Mouse (Mus musculus) gastrocnemius, adult 18-20 months (tissue): ENCODE results near the gene Spint4. TPM values are rescaled to one million over a fixed set of nuclear protein-coding genes. Genes with fewer than 3 reads are reported as not detected.
A peak's percentile ranks its signal among the peaks of the same experiment; 100 is the strongest.

Experiments used
- DNase-seq: peaks from one replicate; pipeline ENCODE4 v3.0.0; 2021; ENCODE audit warnings: low spot score
- total RNA-seq, 2 experiments: library from RNA; stranded (reverse); gene quantifications; 2 replicates each; pipeline ENCODE4 v1.2.3; 2021

Spint4 gene
- total RNA-seq, 2 experiments from 2014 or later, result not detected

GRCm38 (mm10) chr2:164731719-164732118 lies 33.4 kb downstream of the Spint4 start:
- DNase-seq, result no peak

GRCm38 (mm10) chr2:164733259-164733658 lies 35.0 kb downstream of the Spint4 start:
- DNase-seq, result no peak

GRCm38 (mm10) chr2:164734839-164735238 lies 36.5 kb downstream of the Spint4 start:
- no peak for DNase-seq

GRCm38 (mm10) chr2:164735446-164735845 lies 37.1 kb downstream of the Spint4 start:
- DNase-seq, result no peak

GRCm38 (mm10) chr2:164737377-164738090 lies 39.2 kb downstream of the Spint4 start:
- no peak for DNase-seq

- DNase-seq, result no peak
Measured at GRCm38 (mm10) chr2:164739876-164740275, 41.6 kb downstream of the Spint4 start.

- DNase-seq, result no peak
Measured at GRCm38 (mm10) chr2:164744987-164745386, 46.7 kb downstream of the Spint4 start.

- DNase-seq, result peak; percentile 91
Measured at GRCm38 (mm10) chr2:164745843-164746479, 47.7 kb downstream of the Spint4 start, which contains the start of the genes Wfdc3 and Dnttip1. TSS of gene Wfdc3 (minus strand) at chr2:164745931. TSS of gene Dnttip1 (plus strand) at chr2:164745983.

- no peak for DNase-seq
Measured at GRCm38 (mm10) chr2:164746693-164747092, 48.4 kb downstream of the Spint4 start.

- no peak for DNase-seq
Measured at GRCm38 (mm10) chr2:164748191-164748590, 49.9 kb downstream of the Spint4 start.

GRCm38 (mm10) chr2:164748991-164749390 lies 50.7 kb downstream of the Spint4 start:
- DNase-seq, result no peak

Other genes with a start within 250 kb of the Spint4 start
- 10 to 100 TPM; 26.0 to 26.2 TPM for gene Sys1, start 241.5 kb upstream of the Spint4 start, total RNA-seq
- 1 to 10 TPM; 3.8 to 6.5 TPM for gene Gm20458, start 237.5 kb upstream of the Spint4 start, total RNA-seq
- not detected for gene Trp53tg5, start 224.8 kb upstream of the Spint4 start, total RNA-seq
- 10 to 100 TPM; 22.8 to 24.5 TPM for gene Dbndd2, start 212.4 kb upstream of the Spint4 start, total RNA-seq
- 10 to 100 TPM; 31.4 to 32.6 TPM for gene Pigt, start 201.0 kb upstream of the Spint4 start, total RNA-seq
- gene Wfdc2, start 136.1 kb upstream of the Spint4 start, total RNA-seq, result not detected
- not detected for gene Spint3, start 125.0 kb upstream of the Spint4 start, total RNA-seq
- not detected for gene Wfdc6a, start 113.1 kb upstream of the Spint4 start, total RNA-seq
- not detected for gene Eppin, start 104.9 kb upstream of the Spint4 start, total RNA-seq
- not detected for gene Wfdc6b, start 85.0 kb upstream of the Spint4 start, total RNA-seq
- gene Wfdc8, start 84.9 kb upstream of the Spint4 start, total RNA-seq, result not detected
- gene Wfdc16, start 59.7 kb upstream of the Spint4 start, total RNA-seq, result not detected
- not detected for gene Wfdc10, start 42.5 kb upstream of the Spint4 start, total RNA-seq
- gene Wfdc9, start 41.9 kb upstream of the Spint4 start, total RNA-seq, result not detected
- gene Wfdc11, start 24.4 kb upstream of the Spint4 start, total RNA-seq, result not detected
- gene Wfdc13, start 13.4 kb upstream of the Spint4 start, total RNA-seq, result not detected
- gene Spint5, start 16.8 kb downstream of the Spint4 start, total RNA-seq, result not detected
- not detected for gene Wfdc3, start 47.4 kb downstream of the Spint4 start, total RNA-seq
- 10 to 100 TPM; 15.7 to 20.7 TPM for gene Dnttip1, start 47.5 kb downstream of the Spint4 start, total RNA-seq
- gene Ube2c, start 71.4 kb downstream of the Spint4 start, total RNA-seq, result under 1 TPM; 0.41 to 0.50 TPM
- gene Tnnc2, start 81.5 kb downstream of the Spint4 start, total RNA-seq, result over 10,000 TPM; 18,106 to 19,583 TPM
- 10 to 100 TPM; 20.0 to 24.3 TPM for gene Snx21, start 87.3 kb downstream of the Spint4 start, total RNA-seq
- 1 to 10 TPM; 8.0 to 8.2 TPM for gene Acot8, start 106.4 kb downstream of the Spint4 start, total RNA-seq
- 1 to 10 TPM; 1.5 TPM for gene Zswim3, start 106.6 kb downstream of the Spint4 start, total RNA-seq
- 1 to 10 TPM; 5.6 to 5.8 TPM for gene Zswim1, start 124.2 kb downstream of the Spint4 start, total RNA-seq
- gene Spata25, start 130.0 kb downstream of the Spint4 start, total RNA-seq, result not detected
- 10 to 100 TPM; 51.3 to 55.9 TPM for gene Ctsa, start 134.4 kb downstream of the Spint4 start, total RNA-seq
- 10 to 100 TPM; 37.2 to 41.0 TPM for gene Neurl2, start 135.0 kb downstream of the Spint4 start, total RNA-seq
- gene Pltp, start 159.2 kb downstream of the Spint4 start, total RNA-seq, result 10 to 100 TPM; 12.5 to 21.8 TPM
- 10 to 100 TPM; 26.3 to 28.6 TPM for gene Pcif1, start 180.8 kb downstream of the Spint4 start, total RNA-seq
- gene Zfp335, start 213.3 kb downstream of the Spint4 start, total RNA-seq, result 1 to 10 TPM; 7.4 to 8.4 TPM
- gene Mmp9, start 242.3 kb downstream of the Spint4 start, total RNA-seq, result under 1 TPM; 0.43 to 0.85 TPM